Mouse (Mus musculus) cortical plate, adult 2 months (tissue): ENCODE results near the gene Txndc12.

Experiments used
- CTCF ChIP-seq: fragments of 200-500 bp; IDR thresholded peaks from 2 replicates; pipeline ENCODE4 v1.5.1; 2011; ENCODE audit warnings: mild to moderate bottlenecking, control low read depth, low read length; ENCODE audit not compliant: insufficient read depth; ENCODE audit errors: extremely low read depth
- POLR2A ChIP-seq: fragments of 200-500 bp; IDR thresholded peaks from 2 replicates; pipeline ENCODE4 v1.6.1; 2011; ENCODE audit warnings: mild to moderate bottlenecking, low read length, control low read depth; ENCODE audit not compliant: insufficient read depth; ENCODE audit errors: extremely low read depth

DNA sequence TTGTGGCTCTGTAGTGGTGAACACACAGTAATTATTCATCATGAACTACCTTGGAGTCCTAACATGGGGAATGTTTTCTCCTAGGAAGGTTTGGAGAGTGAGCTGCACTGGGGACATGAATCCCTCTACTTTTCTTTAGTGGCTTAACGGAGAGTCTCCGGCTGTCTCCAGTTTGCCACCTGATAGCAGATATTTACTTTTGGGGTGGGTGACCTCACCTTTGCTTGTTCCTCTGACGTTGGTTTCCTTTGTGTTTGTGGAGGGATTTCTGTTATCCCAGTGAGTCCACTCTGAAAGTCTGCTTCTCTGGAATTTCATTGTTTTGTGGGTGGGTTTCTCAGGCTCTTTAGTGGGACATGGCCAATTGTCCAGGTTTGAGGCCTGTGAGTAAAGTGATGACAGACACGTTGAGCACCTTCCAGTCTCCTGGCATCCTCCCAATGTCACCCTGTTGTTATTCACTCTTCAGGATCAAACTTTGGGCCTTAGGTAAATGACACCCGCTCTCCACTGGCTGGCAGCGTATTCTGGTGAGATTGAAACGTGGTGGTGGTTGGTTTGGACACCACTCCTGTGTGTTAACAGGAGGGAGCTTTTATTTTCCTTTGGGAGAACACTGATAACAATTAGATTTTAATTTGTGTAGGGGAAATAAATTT, 7.6 kb downstream of the Txndc12 start:
- no peak for TF ChIP-seq CTCF
- TF ChIP-seq POLR2A: no peak
